Mouse (Mus musculus): ENCODE results near the gene L3mbtl1. TPM values are rescaled to one million over a fixed set of nuclear protein-coding genes. Genes with fewer than 3 reads are reported as not detected.

The L3mbtl1 gene
- total and polyA plus RNA-seq, 2 experiments from 2014 or later = 3.4 to 10.4 TPM

DNA sequence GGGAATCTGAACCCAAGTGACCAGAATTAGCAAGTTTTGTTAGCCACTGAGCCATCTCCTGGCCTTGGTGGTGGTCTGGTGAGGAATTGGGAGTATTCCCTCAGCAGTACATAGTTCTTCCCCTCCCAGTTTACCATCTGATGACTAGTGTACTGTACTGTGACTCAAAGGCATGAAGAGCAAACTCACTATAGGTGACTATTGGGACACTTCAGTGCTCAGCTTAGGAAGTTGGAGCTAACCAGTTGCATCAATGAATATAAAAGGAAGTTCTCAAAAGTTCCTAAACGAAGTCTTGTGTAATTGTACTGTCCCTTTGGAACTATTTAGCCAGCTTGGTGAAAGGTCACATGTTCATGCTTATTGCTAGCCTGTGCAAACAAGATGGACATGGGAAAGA lies 3.7 kb upstream of the L3mbtl1 start:
- no peaks in the 10 kb centered on the region for H3K27me3 ChIP-seq (ENCODE audit: insufficient read depth, low read length)
- no peak overlapping the region for H3K4me3 ChIP-seq (ENCODE audit: low read depth, low read length)
- no peak overlapping the region for H3K27ac ChIP-seq (ENCODE audit: low read depth, low read length)
- no peaks in the 10 kb centered on the region for H3K9me3 ChIP-seq (ENCODE audit: low read length)
- ATAC-seq (no peak), DNase-seq (no peak)
- 74% methylated on average over 1 of the region's 1 CpGs for whole genome bisulfite sequencing
- no peak overlapping the region for H3K4me2 ChIP-seq (ENCODE audit: low read depth)
- H3K36me3 ChIP-seq (ENCODE audit: insufficient read depth) = peaks cover 45% of the 10 kb centered on the region
- H3K9ac ChIP-seq = no peak overlapping the region
- no peak for TF ChIP-seq CTCF (IDR thresholded peaks at IDR 0.05; ENCODE audit: low read depth)
- no peaks in the 10 kb centered on the region for H3K4me1 ChIP-seq (ENCODE audit: insufficient read depth)

DNA sequence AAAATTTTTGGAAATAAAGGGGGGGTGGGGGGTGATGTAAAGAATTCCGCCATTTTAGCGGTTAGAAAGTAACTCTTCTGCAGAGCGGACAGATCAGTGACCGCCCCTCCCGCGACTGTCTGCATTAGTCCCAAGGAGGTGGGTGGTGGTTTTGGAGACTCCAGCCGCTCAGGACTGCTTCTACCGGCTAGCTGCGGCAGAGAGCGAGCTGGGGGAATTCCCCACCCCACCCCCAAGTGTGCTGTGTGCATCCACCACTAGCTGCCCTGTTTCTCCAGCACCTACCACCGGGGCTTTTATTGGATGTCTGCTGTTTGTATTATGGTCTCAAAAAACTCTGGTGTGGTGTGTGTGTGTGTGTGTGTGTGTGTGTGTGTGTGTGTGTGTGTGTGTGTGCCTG lies 659 bp downstream of the L3mbtl1 start:
- H3K9ac ChIP-seq = peak overlapping the region; percentile 31; the same call in 1 of the 2 replicates

DNA sequence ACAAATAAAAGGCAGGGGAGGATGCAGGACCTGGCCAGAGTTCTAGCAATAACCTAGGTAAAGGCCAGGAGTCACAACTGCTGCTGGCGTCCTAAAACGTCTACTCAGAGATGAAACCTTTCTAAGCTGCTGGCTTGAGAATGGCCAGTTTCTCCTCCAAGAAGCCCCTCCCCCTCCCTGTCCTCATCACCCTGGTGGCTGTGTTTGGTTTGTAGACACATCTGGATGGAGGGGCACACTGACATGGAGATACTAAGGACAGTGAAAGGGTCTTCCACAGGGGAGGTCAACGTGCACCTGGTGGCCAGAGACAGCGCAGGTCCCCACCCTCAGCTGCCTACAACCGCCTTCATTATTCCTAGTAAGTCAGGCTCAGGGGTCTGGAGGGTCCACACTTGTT lies 3.7 kb downstream of the L3mbtl1 start:
- no peaks in the 10 kb centered on the region for H3K36me3 ChIP-seq (ENCODE audit: insufficient read depth)
- no peak overlapping the region for H3K4me2 ChIP-seq (ENCODE audit: low read depth)
- DNase-seq (no peak), ATAC-seq (no peak)
- no peak overlapping the region for H3K27ac ChIP-seq (ENCODE audit: low read depth, low read length)
- WGBS = 87% methylated on average over 5 of the region's 5 CpGs
- 0 out of 2 replicates have a peak, but pooled peaks cover 4% of the 10 kb centered on the region for H3K4me1 ChIP-seq (ENCODE audit: insufficient read depth)
- H3K4me3 ChIP-seq (ENCODE audit: low read depth, low read length) = no peak overlapping the region
- TF ChIP-seq CTCF (IDR thresholded peaks at IDR 0.05; ENCODE audit: low read depth) = no peak
- no peaks in the 10 kb centered on the region for H3K9me3 ChIP-seq (ENCODE audit: low read length)
- H3K9ac ChIP-seq = no peak overlapping the region
- no peaks in the 10 kb centered on the region for H3K27me3 ChIP-seq (ENCODE audit: insufficient read depth, low read length)

More for the DNA sequence above, 659 bp downstream of the L3mbtl1 start:
- H3K4me3 ChIP-seq (ENCODE audit: low read depth, low read length) = peak overlapping the region; percentile 55
- no peaks in the 10 kb centered on the region for H3K27me3 ChIP-seq (ENCODE audit: insufficient read depth, low read length)
- 7% methylated on average over 11 of the region's 11 CpGs for WGBS
- no peak for DNase-seq
- no peak overlapping the region for H3K27ac ChIP-seq (ENCODE audit: low read depth, low read length)
- ATAC-seq = 0 out of 2 replicates have a peak, but pooled peaks have one; percentile 33
- 0 out of 2 replicates have a peak, but pooled peaks cover 4% of the 10 kb centered on the region for H3K4me1 ChIP-seq (ENCODE audit: insufficient read depth)
- H3K36me3 ChIP-seq (ENCODE audit: insufficient read depth) = peaks cover 22% of the 10 kb centered on the region
- TF ChIP-seq CTCF (IDR thresholded peaks at IDR 0.05; ENCODE audit: low read depth) = no peak
- no peaks in the 10 kb centered on the region for H3K9me3 ChIP-seq (ENCODE audit: low read length)
- H3K4me2 ChIP-seq (ENCODE audit: low read depth) = peak overlapping the region; percentile 87

DNA sequence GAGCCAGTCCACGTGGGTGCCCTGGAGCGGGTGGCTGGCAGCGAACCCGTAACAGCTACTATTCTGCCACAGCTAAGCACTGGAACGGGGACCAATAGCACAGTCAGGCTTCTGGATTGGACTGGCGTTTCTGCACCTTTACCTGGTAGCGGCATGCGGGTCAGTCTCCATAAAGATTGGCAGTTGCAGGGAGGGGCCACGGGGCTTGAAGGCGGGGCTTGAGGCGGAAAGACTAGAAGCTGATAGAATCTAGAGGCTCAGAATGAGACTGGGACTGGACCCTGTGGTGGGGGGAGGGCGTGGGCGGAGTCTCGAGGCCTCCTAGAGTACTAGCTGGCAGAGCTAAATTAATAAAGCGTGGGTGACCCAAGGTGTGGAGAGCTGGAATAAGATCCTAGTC lies 4.5 kb downstream of the L3mbtl1 start:
- Histone ChIP-seq H3K4me1 (ENCODE audit: insufficient read depth) (0 out of 2 replicates have a peak, but pooled peaks cover 4% of the 10 kb centered on the region), H3K36me3 (ENCODE audit: insufficient read depth) (no peaks in the 10 kb centered on the region), H3K4me2 (ENCODE audit: low read depth) (peak overlapping the region; percentile 27), H3K9me3 (ENCODE audit: low read length) (no peaks in the 10 kb centered on the region), H3K9ac (no peak overlapping the region), H3K27me3 (ENCODE audit: insufficient read depth, low read length) (no peaks in the 10 kb centered on the region), H3K27ac (ENCODE audit: low read depth, low read length) (no peak overlapping the region), H3K4me3 (ENCODE audit: low read depth, low read length) (no peak overlapping the region)
- no peak for DNase-seq
- TF ChIP-seq CTCF (IDR thresholded peaks at IDR 0.05; ENCODE audit: low read depth) = no peak
- WGBS = 38% methylated on average over 15 of the region's 15 CpGs
- no peak for ATAC-seq

DNA sequence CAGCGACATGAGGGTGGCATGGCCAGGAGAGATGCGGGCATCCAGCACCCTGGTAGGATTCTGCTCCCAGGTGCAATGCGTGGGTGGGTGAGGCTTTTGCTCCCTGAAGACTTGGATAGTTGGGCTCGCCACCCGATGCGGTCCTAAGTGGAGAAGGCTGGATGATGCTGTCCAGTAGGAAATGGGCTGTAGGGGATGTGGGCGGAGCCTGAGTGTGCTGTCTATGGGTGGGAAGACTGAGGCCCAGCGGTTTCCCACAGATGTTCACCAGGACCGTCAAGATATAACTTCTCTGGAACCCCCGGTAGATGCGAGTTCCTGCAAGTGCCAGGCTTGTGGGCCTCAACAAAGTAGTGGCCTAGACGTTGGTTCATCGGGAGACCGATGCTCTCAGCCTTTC lies 4.9 kb downstream of the L3mbtl1 start:
- WGBS = 59% methylated on average over 14 of the region's 14 CpGs
- H3K27me3 ChIP-seq (ENCODE audit: insufficient read depth, low read length) = no peaks in the 10 kb centered on the region
- H3K9ac ChIP-seq = no peak overlapping the region
- no peak overlapping the region for H3K27ac ChIP-seq (ENCODE audit: low read depth, low read length)
- DNase-seq (no peak), ATAC-seq (no peak)
- H3K9me3 ChIP-seq (ENCODE audit: low read length) = no peaks in the 10 kb centered on the region
- H3K4me2 ChIP-seq (ENCODE audit: low read depth) = peak overlapping the region; percentile 27
- H3K4me3 ChIP-seq (ENCODE audit: low read depth, low read length) = no peak overlapping the region
- TF ChIP-seq CTCF (IDR thresholded peaks at IDR 0.05; ENCODE audit: low read depth) = no peak
- 0 out of 2 replicates have a peak, but pooled peaks cover 4% of the 10 kb centered on the region for H3K4me1 ChIP-seq (ENCODE audit: insufficient read depth)
- no peaks in the 10 kb centered on the region for H3K36me3 ChIP-seq (ENCODE audit: insufficient read depth)

DNA sequence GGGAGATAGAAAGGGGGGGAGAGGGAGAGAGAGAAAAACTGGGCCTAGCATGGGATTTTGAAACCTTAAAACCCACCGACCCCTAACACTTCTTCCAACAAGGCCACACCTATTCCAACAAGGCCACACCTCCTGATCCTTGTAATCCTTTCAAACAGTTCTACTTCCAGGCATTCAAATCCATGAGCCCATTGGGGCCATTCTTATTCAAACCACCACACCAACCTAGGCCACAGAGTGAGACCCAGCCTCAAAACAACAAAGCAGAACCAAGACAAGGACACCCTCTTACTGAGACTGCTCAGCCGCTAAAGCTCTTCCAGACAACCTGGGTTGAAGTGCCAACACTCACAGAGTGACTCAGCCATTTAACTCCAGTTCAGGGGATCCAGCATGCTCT lies 7.5 kb downstream of the L3mbtl1 start:
- no peaks in the 10 kb centered on the region for H3K36me3 ChIP-seq (ENCODE audit: insufficient read depth)
- no peaks in the 10 kb centered on the region for H3K27me3 ChIP-seq (ENCODE audit: insufficient read depth, low read length)
- WGBS = 89% methylated on average over 2 of the region's 2 CpGs
- no peak for DNase-seq
- no peak overlapping the region for H3K4me3 ChIP-seq (ENCODE audit: low read depth, low read length)
- TF ChIP-seq CTCF (IDR thresholded peaks at IDR 0.05; ENCODE audit: low read depth) = no peak
- no peak overlapping the region for H3K9ac ChIP-seq
- no peak overlapping the region for H3K4me2 ChIP-seq (ENCODE audit: low read depth)
- H3K27ac ChIP-seq (ENCODE audit: low read depth, low read length) = no peak overlapping the region
- H3K4me1 ChIP-seq (ENCODE audit: insufficient read depth) = 0 out of 2 replicates have a peak, but pooled peaks cover 4% of the 10 kb centered on the region
- no peak for ATAC-seq
- no peaks in the 10 kb centered on the region for H3K9me3 ChIP-seq (ENCODE audit: low read length)

DNA sequence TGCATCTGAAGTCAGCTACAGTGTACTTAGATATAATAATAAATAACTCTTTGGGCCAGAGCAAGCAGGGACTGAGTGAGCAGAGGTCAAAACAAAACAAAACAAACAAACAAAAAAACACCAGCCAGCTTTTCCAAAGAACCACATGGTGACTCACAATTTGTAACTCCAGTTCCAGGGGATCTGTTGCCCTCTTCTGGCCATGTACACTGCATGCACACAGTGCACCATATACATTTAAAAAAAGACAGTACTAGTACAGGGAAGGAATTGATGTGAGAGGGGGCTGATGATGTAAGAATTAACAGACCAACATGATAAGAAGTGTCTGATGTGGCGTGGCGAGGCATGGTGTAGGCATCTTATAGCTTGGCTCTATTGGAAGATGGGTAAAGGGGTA lies 13.6 kb downstream of the L3mbtl1 start:
- H3K4me1 ChIP-seq (ENCODE audit: insufficient read depth) = no peaks in the 10 kb centered on the region
- DNase-seq (no peak), ATAC-seq (no peak)
- peak; percentile 26; the same call in 1 of the 2 replicates for TF ChIP-seq CTCF (IDR thresholded peaks at IDR 0.05; ENCODE audit: low read depth)
- H3K27ac ChIP-seq (ENCODE audit: low read depth, low read length) = no peak overlapping the region
- H3K36me3 ChIP-seq (ENCODE audit: insufficient read depth) = no peaks in the 10 kb centered on the region
- H3K9ac ChIP-seq = no peak overlapping the region
- H3K4me3 ChIP-seq (ENCODE audit: low read depth, low read length) = no peak overlapping the region
- H3K27me3 ChIP-seq (ENCODE audit: insufficient read depth, low read length) = no peaks in the 10 kb centered on the region
- H3K4me2 ChIP-seq (ENCODE audit: low read depth) = no peak overlapping the region
- WGBS = 92% methylated on average over 2 of the region's 2 CpGs
- H3K9me3 ChIP-seq (ENCODE audit: low read length) = no peaks in the 10 kb centered on the region
